Mouse (Mus musculus) brain, adult 10 weeks (tissue): Measurements from ENCODE around the gene Tctex1d1. TPM values are rescaled to one million over a fixed set of nuclear protein-coding genes. Genes with fewer than 3 reads are reported as not detected.

Experiments
- polyA plus RNA-seq: library from polyadenylated mRNA; stranded (reverse); fragments of 350-450 nt; fragmentation: Illumina TruSeq; extraction: RNeasy Lipid Tissue Mini Kit (QIAGEN cat#74804); gene quantifications from one replicate; pipeline ENCODE4 v1.2.3, GENCODE M21; 2015; ENCODE audit warnings: low read depth, low replicate concordance

Gene Tctex1d1
- 1.0 TPM for polyA plus RNA-seq

DNA sequence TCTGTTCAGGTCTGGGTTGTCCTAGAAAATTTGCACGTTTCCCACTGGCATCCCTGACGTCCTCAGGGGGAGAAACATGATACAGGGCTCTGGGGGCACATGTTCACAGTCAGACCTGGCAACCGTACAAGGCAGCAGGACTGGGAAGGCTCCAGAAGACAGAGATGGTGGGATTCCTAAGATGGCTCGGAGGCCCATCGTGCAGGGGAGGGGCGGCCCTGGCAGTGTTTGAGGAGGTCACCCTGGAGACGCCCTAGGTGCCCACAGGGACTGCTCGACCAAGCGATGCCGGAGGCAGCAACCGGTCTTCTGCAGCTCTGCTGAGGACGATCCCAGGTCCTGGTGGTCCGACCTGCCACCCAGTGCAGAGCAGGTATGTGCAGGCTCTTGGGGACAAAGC lies at the start of gene Tctex1d1:
Tctex1d1 (plus strand) TSS at position 167 of the 400 bp plus-strand sequence.

DNA sequence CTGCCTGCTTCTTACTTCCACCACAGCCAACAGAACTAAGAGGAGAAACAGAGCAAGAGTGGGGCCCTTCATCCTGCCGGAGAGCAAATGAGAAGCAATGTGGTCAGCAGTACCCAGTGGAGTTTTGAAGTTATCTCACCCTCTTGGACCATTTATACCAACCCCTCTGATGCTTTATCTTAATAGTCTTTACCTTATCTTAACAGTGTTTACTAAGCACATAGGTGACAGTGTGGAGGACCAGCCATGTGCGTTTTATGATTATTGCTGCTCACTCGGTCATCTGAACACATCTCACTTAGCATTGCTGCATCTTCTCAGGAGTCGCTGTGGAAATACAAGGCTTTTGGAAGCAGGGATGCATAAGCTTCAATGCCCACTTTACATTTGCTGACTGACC lies 48.2 kb downstream of the Tctex1d1 start, which contains the start of gene Insl5:
Insl5 (minus strand) TSS at position 222 of the 400 bp plus-strand sequence.

Other genes with a start within 250 kb of the Tctex1d1 start
- gene Sgip1, start 237.3 kb upstream of the Tctex1d1 start, polyA plus RNA-seq = 124 TPM
- 2.1 TPM for gene Insl5, start 48.2 kb downstream of the Tctex1d1 start, polyA plus RNA-seq
- gene Mier1, start 135.8 kb downstream of the Tctex1d1 start, polyA plus RNA-seq = 26.4 TPM
- gene Wdr78, start 135.9 kb downstream of the Tctex1d1 start, polyA plus RNA-seq = 7.4 TPM
- gene Slc35d1, start 236.6 kb downstream of the Tctex1d1 start, polyA plus RNA-seq = 6.6 TPM